ENCODE assay signal across 8 mouse cellular contexts in the genomic region with DNA sequence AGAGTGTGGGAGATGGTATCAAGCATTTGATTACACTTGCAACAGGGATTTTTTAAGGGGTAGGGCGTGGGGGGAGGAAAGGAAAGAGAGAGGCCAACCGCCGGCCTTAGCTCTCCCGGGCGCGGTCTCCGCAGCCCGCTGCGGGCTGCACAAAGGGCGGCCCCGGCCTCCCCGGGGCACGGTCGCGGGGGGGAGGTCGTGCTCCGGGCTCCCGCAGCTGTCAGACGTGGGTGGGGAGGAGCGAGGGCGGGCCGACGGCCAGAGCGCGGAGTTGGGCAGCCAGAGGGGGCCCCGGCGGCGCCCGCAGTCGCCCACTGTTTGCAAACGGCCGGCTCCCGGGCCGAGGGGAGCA.
DNase-seq lines count a peak whose midpoint lies in the region; ATAC-seq and TF ChIP-seq lines count a peak whose summit lies in the region.

No protein-coding gene starts in this region.

- no peak for TF ChIP-seq CTCF in lung, embryonic 14.5 days (IDR thresholded peaks at IDR 0.05; ENCODE audit: low read depth)
- no peak for TF ChIP-seq CTCF in bone marrow macrophage, adult 2 months (IDR thresholded peaks at IDR 0.05; ENCODE audit: low read depth, low read length)
- no peak for TF ChIP-seq CTCF in liver, embryonic 14.5 days (IDR thresholded peaks at IDR 0.05; ENCODE audit: low read depth)

- peak overlapping the region; percentile 78 for H3K4me3 ChIP-seq in lung, embryonic 14.5 days (ENCODE audit: low read depth, low read length)
- H3K4me3 ChIP-seq in bone marrow macrophage, adult 2 months (ENCODE audit: insufficient read depth, low read length) = peak overlapping the region; percentile 75
- peak overlapping the region; percentile 91 for H3K4me3 ChIP-seq in hindbrain, embryonic 11.5 days (ENCODE audit: low read depth, low read length)
- H3K4me3 ChIP-seq in liver, embryonic 14.5 days (ENCODE audit: insufficient read depth in 1 of 2, low read depth in 2 of 2, low read length in 2 of 2) = peak overlapping the region; percentile 98 to 99

- peak overlapping the region; percentile 85 for H3K9ac ChIP-seq in lung, embryonic 14.5 days
- H3K9ac ChIP-seq in hindbrain, embryonic 11.5 days (ENCODE audit: low read depth, low read length) = peak overlapping the region; percentile 98
- peak overlapping the region; percentile 92 for H3K9ac ChIP-seq in liver, embryonic 14.5 days (replicated peaks)

- ATAC-seq in lung, embryonic 14.5 days (ENCODE audit: insufficient read depth) = peak; percentile 6; the same call in 1 of the 2 replicates
- ATAC-seq in hindbrain, embryonic 11.5 days (ENCODE audit: low FRiP score) = no peak; the same call in 1 of the 2 replicates
- peak; percentile 31 for ATAC-seq in liver, embryonic 14.5 days (ENCODE audit: insufficient read depth)

- H3K27me3 ChIP-seq in lung, embryonic 14.5 days (ENCODE audit: insufficient read depth, low read length) = 0 out of 2 replicates have a peak, but pooled peaks cover 3% of the 10 kb centered on the region
- no peaks in the 10 kb centered on the region; the same call in 1 of the 2 replicates for H3K27me3 ChIP-seq in hindbrain, embryonic 11.5 days (ENCODE audit: control insufficient read depth, insufficient read depth, low read length)
- no peaks in the 10 kb centered on the region for H3K27me3 ChIP-seq in liver, embryonic 14.5 days (ENCODE audit: control insufficient read depth, insufficient read depth, low read length)

- TF ChIP-seq EP300 in liver, embryonic 14.5 days (IDR thresholded peaks at IDR 0.05; ENCODE audit: low read depth) = no peak

- no peak for TF ChIP-seq POLR2A in bone marrow macrophage, adult 2 months (IDR thresholded peaks at IDR 0.05; ENCODE audit: borderline replicate concordance, low read depth, low read length)

- no peak for DNase-seq in lung, embryonic 14.5 days
- no peak for DNase-seq in lung, postnatal 36 days
- DNase-seq in hindbrain, embryonic 11.5 days (ENCODE audit: low spot score) = no peak
- DNase-seq in liver, embryonic 14.5 days (ENCODE audit: low read depth in 3 of 3, low spot score in 3 of 3) = no peak
- peak; percentile 37 to 54 for DNase-seq in spleen, postnatal 14 days (ENCODE audit: low spot score in 2 of 2)
- no peak for DNase-seq in frontal cortex, postnatal 14 days (ENCODE audit: low spot score in 2 of 2)
- DNase-seq in ovary, postnatal 14 days (ENCODE audit: low spot score) = no peak

- no peaks in the 10 kb centered on the region for H3K9me3 ChIP-seq in lung, embryonic 14.5 days (ENCODE audit: low read depth, low read length)
- no peaks in the 10 kb centered on the region for H3K9me3 ChIP-seq in hindbrain, embryonic 11.5 days (ENCODE audit: control insufficient read depth, low read length)
- H3K9me3 ChIP-seq in liver, embryonic 14.5 days (ENCODE audit: control insufficient read depth, low read length) = no peaks in the 10 kb centered on the region

- peak overlapping the region; percentile 99 for H3K4me2 ChIP-seq in lung, embryonic 14.5 days
- peak overlapping the region; percentile 83 for H3K4me2 ChIP-seq in hindbrain, embryonic 11.5 days (replicated peaks; ENCODE audit: low read depth, low read length)
- H3K4me2 ChIP-seq in liver, embryonic 14.5 days (ENCODE audit: low read depth) = peak overlapping the region; percentile 88

- under 1% methylated on average over 33 of the region's 34 CpGs for whole genome bisulfite sequencing in lung, embryonic 14.5 days
- WGBS in hindbrain, embryonic 11.5 days = under 1% methylated on average over 23 of the region's 34 CpGs
- WGBS in liver, embryonic 14.5 days (ENCODE audit: insufficient replicate concordance) = 0% methylated on average over 34 of the region's 34 CpGs

- H3K27ac ChIP-seq in lung, embryonic 14.5 days (ENCODE audit: low read depth) = peak overlapping the region; percentile 97
- H3K27ac ChIP-seq in bone marrow macrophage, adult 2 months (ENCODE audit: insufficient read depth, low read depth, low read length) = peak overlapping the region; percentile 82
- peak overlapping the region; percentile 100 for H3K27ac ChIP-seq in hindbrain, embryonic 11.5 days (ENCODE audit: low read depth, low read length)
- peak overlapping the region; percentile 93 for H3K27ac ChIP-seq in liver, embryonic 14.5 days

- peaks cover 42% of the 10 kb centered on the region for H3K4me1 ChIP-seq in lung, embryonic 14.5 days (ENCODE audit: insufficient read depth)
- H3K4me1 ChIP-seq in bone marrow macrophage, adult 2 months (ENCODE audit: control insufficient read depth, insufficient read depth, low read length) = peaks cover 23% of the 10 kb centered on the region
- peaks cover 31% of the 10 kb centered on the region for H3K4me1 ChIP-seq in hindbrain, embryonic 11.5 days (replicated peaks; ENCODE audit: control insufficient read depth, insufficient read depth, low read length)
- H3K4me1 ChIP-seq in liver, embryonic 14.5 days (replicated peaks; ENCODE audit: control insufficient read depth in 2 of 2, insufficient read depth in 2 of 2, low read length in 1 of 2) = peaks cover 44 to 47% of the 10 kb centered on the region in 2 experiments

- H3K36me3 ChIP-seq in lung, embryonic 14.5 days (ENCODE audit: insufficient read depth) = no peaks in the 10 kb centered on the region
- no peaks in the 10 kb centered on the region for H3K36me3 ChIP-seq in hindbrain, embryonic 11.5 days (ENCODE audit: control insufficient read depth, insufficient read depth, low read length)
- 0 out of 2 replicates have a peak, but pooled peaks cover 2% of the 10 kb centered on the region for H3K36me3 ChIP-seq in liver, embryonic 14.5 days (replicated peaks; ENCODE audit: control insufficient read depth, insufficient read depth, low read depth)

Comparison
In these comparisons a context has a peak if more than half of its experiments do, and no peak if none do; other contexts are left out.
1. DNase-seq: peak in spleen, postnatal 14 days (2 of 2); none in lung, embryonic 14.5 days (single experiment), lung, postnatal 36 days (single experiment), hindbrain, embryonic 11.5 days (single experiment), liver, embryonic 14.5 days (0 of 3), frontal cortex, postnatal 14 days (0 of 2) and ovary, postnatal 14 days (single experiment).
2. Peak in every context shown above with its lines, with median percentiles within 50 percentile points of each other: H3K27ac ChIP-seq, H3K4me2 ChIP-seq, H3K4me3 ChIP-seq and H3K9ac ChIP-seq.